In genomic region chr13:38347775-38348135, GRCm38 (mm10) we compare ENCODE assay signal across 13 mouse cellular contexts. TPM values are rescaled to one million over a fixed set of nuclear protein-coding genes. Genes with fewer than 3 reads are reported as not detected.
DNase-seq lines count a peak whose midpoint lies in the region; ATAC-seq lines count a peak whose summit lies in the region.
"Had no signal": no experiment of that assay in that cellular context is flagged by ENCODE, and none has a peak within 500 bp of the region (broad histone marks: within the 10 kb centered on the region; RNA-seq: fewer than 3 reads in every experiment).

No protein-coding gene starts in this region.

- no peak overlapping the region for H3K9ac ChIP-seq in midbrain, embryonic 11.5 days (ENCODE audit: low read length)
- no peak overlapping the region for H3K9ac ChIP-seq in midbrain, embryonic 15.5 days
- H3K9ac ChIP-seq in heart, embryonic 12.5 days = no peak overlapping the region
- no peak overlapping the region for H3K9ac ChIP-seq in stomach, embryonic 15.5 days
- H3K9ac ChIP-seq: liver, embryonic 14.5 days had no signal

- peaks cover 41% of the 10 kb centered on the region for H3K27me3 ChIP-seq in midbrain, embryonic 11.5 days (ENCODE audit: control insufficient read depth, insufficient read depth, low read length)
- peaks cover 59% of the 10 kb centered on the region for H3K27me3 ChIP-seq in midbrain, embryonic 15.5 days (replicated peaks)
- H3K27me3 ChIP-seq in heart, embryonic 12.5 days (replicated peaks) = peaks cover 34% of the 10 kb centered on the region
- H3K27me3 ChIP-seq in stomach, embryonic 15.5 days (replicated peaks) = peaks cover 46% of the 10 kb centered on the region

- peaks cover 15% of the 10 kb centered on the region for H3K4me1 ChIP-seq in midbrain, embryonic 11.5 days (ENCODE audit: control insufficient read depth, insufficient read depth, low read length)
- H3K4me1 ChIP-seq in midbrain, embryonic 15.5 days = peaks cover 28% of the 10 kb centered on the region
- H3K4me1 ChIP-seq in heart, embryonic 12.5 days (replicated peaks) = peaks cover 34% of the 10 kb centered on the region
- H3K4me1 ChIP-seq in stomach, embryonic 15.5 days = peaks cover 25% of the 10 kb centered on the region

- no peak overlapping the region for H3K27ac ChIP-seq in midbrain, embryonic 11.5 days (ENCODE audit: low read depth, low read length)
- H3K27ac ChIP-seq in midbrain, embryonic 15.5 days = no peak overlapping the region
- H3K27ac ChIP-seq in heart, embryonic 12.5 days (ENCODE audit: poor library complexity, severe bottlenecking) = no peak overlapping the region
- no peak overlapping the region for H3K27ac ChIP-seq in stomach, embryonic 15.5 days
- H3K27ac ChIP-seq: liver, embryonic 14.5 days had no signal

- no peak overlapping the region; the same call in 1 of the 2 replicates for H3K4me3 ChIP-seq in midbrain, embryonic 11.5 days (ENCODE audit: low read depth, low read length)
- H3K4me3 ChIP-seq in midbrain, embryonic 15.5 days = no peak overlapping the region; the same call in 1 of the 2 replicates
- H3K4me3 ChIP-seq in heart, embryonic 12.5 days = peak overlapping the region; percentile 60
- no peak overlapping the region for H3K4me3 ChIP-seq in stomach, embryonic 15.5 days (replicated peaks)

- ATAC-seq in midbrain, embryonic 11.5 days (ENCODE audit: low FRiP score) = no peak
- no peak for ATAC-seq in midbrain, embryonic 15.5 days (replicated peaks)
- ATAC-seq in heart, embryonic 12.5 days (ENCODE audit: insufficient number of reproducible peaks, low FRiP score) = no peak
- ATAC-seq in stomach, embryonic 15.5 days (ENCODE audit: insufficient read depth, low FRiP score, low read depth) = no peak

- H3K9me3 ChIP-seq in midbrain, embryonic 11.5 days (ENCODE audit: control insufficient read depth, low read length) = no peaks in the 10 kb centered on the region
- no peaks in the 10 kb centered on the region for H3K9me3 ChIP-seq in midbrain, embryonic 15.5 days
- H3K9me3 ChIP-seq in heart, embryonic 12.5 days (replicated peaks) = no peaks in the 10 kb centered on the region
- no peaks in the 10 kb centered on the region for H3K9me3 ChIP-seq in stomach, embryonic 15.5 days

- H3K36me3 ChIP-seq in midbrain, embryonic 11.5 days (ENCODE audit: control insufficient read depth, insufficient read depth, low read length) = no peaks in the 10 kb centered on the region
- no peaks in the 10 kb centered on the region for H3K36me3 ChIP-seq in midbrain, embryonic 15.5 days (replicated peaks)
- no peaks in the 10 kb centered on the region for H3K36me3 ChIP-seq in heart, embryonic 12.5 days
- H3K36me3 ChIP-seq in stomach, embryonic 15.5 days = no peaks in the 10 kb centered on the region

- H3K4me2 ChIP-seq in midbrain, embryonic 11.5 days = peak overlapping the region; percentile 72; the same call in 1 of the 2 replicates
- H3K4me2 ChIP-seq in midbrain, embryonic 15.5 days = no peak overlapping the region
- H3K4me2 ChIP-seq in heart, embryonic 12.5 days = peak overlapping the region; percentile 88
- peak overlapping the region; percentile 96 for H3K4me2 ChIP-seq in stomach, embryonic 15.5 days

- peak; percentile 39 to 50 for DNase-seq in heart, adult 9 months (ENCODE audit: low spot score in 2 of 2)
- DNase-seq in heart, postnatal 4 days = no peak
- peak; percentile 92 for DNase-seq in midbrain, embryonic 11.5 days (ENCODE audit: low spot score, missing footprints)
- no peak for DNase-seq in frontal cortex, postnatal 14 days (ENCODE audit: low spot score in 2 of 2)
- DNase-seq in left cerebral cortex, adult 9 months (ENCODE audit: low spot score in 2 of 2) = no peak
- DNase-seq: cerebellum, adult 9-10 months; right cerebral cortex, adult 18-20 months; thymus, adult 18-20 months had no signal

- WGBS in midbrain, embryonic 11.5 days = 10% methylated on average over 5 of the region's 5 CpGs
- 21% methylated on average over 5 of the region's 5 CpGs for WGBS in midbrain, embryonic 15.5 days
- 34% methylated on average over 5 of the region's 5 CpGs for WGBS in heart, embryonic 12.5 days
- WGBS in stomach, embryonic 15.5 days = 52% methylated on average over 5 of the region's 5 CpGs

RNA-seq across cellular contexts. Expression of gene Bmp6, which starts 2.8 kb away (rescaled TPM):
- total RNA-seq in heart, postnatal 4 days (2021) = 10 to 100 TPM; 20.7 TPM
- 2.6 and 3.0 TPM in 2 replicates for polyA plus RNA-seq in midbrain, embryonic 11.5 days (2014; fragmentation: Nextera tagmentation; extraction: Ambion mirVana)
- polyA plus RNA-seq in midbrain, embryonic 15.5 days (2015; fragmentation: Nextera tagmentation; extraction: Ambion mirVana) = 3.3 and 4.2 TPM in 2 replicates
- polyA plus RNA-seq in heart, embryonic 12.5 days (2016; fragmentation: Nextera tagmentation; extraction: Ambion mirVana) = 4.6 and 4.7 TPM in 2 replicates
- 1.9 and 2.1 TPM in 2 replicates for polyA plus RNA-seq in stomach, embryonic 15.5 days (2015; fragmentation: Nextera tagmentation; extraction: Ambion mirVana)
- total RNA-seq: hematopoietic stem cell, adult 5-6 weeks had no signal

Comparison
In these comparisons a context has a peak if more than half of its experiments do, and no peak if none do; other contexts are left out.
1. DNase-seq: peak in heart, adult 9 months (2 of 2) and midbrain, embryonic 11.5 days (single experiment); none in heart, postnatal 4 days (single experiment), frontal cortex, postnatal 14 days (0 of 2) and left cerebral cortex, adult 9 months (0 of 2).